Mouse (Mus musculus): ENCODE data around the gene Prkcz.
"Not testable (repeated sequence)": the region's sequence is repeated elsewhere in the genome, so short reads cannot be mapped to it uniquely, and the experiment has no call there.

Prkcz gene

DNA sequence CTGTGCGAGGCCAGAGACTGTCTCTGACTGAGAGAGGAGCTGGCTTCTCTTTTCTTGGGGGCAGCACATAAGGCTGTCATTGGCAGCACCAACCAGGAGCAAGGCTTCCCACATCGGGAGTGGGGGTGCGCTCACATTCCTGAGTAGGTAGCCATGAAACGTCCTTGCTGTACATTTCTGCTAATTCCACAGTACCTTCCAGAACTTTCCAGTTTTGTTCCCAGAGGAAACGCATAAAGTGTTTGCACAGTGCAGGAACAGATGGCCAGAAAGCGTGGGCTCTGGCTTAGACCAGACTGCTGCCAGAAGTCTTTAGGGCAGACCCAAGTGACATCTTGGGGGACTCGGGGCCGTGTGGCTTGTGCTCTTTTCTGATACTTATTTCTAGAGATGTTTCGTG, 77.6 kb downstream of the Prkcz start:
- DNase-seq (ENCODE audit: low read depth, low spot score) = peak; percentile 72

DNA sequence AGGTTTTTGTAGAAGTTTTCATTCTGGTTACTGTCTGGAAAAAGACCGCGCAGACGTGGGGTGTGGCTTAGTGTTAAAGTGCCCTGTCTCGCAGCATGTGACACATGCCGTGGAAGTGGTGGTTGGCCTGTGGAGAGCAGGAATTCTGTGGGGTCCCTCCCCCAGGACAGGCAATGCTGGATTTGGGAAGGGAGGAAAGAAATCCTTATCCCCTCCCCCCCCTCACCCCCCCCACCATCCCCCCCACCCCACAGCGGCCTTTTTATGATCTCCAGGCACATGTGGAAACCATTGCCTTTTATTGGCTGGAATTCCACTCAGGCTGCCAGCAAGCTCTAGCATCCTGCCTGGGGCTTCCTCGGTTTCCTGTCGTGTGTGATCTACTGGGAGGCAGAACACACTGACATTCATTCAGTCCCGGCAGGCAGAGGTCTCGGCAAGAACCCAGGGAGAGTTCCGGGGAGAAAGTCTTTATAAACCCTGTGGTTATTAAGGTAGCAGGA, 78.1 kb downstream of the Prkcz start:
- DNase-seq (ENCODE audit: low read depth, low spot score) = no peak

GRCm38 (mm10) chr4:155282231-155282630, 78.9 kb downstream of the Prkcz start:
- no peak for DNase-seq (ENCODE audit: low read depth, low spot score)

DNA sequence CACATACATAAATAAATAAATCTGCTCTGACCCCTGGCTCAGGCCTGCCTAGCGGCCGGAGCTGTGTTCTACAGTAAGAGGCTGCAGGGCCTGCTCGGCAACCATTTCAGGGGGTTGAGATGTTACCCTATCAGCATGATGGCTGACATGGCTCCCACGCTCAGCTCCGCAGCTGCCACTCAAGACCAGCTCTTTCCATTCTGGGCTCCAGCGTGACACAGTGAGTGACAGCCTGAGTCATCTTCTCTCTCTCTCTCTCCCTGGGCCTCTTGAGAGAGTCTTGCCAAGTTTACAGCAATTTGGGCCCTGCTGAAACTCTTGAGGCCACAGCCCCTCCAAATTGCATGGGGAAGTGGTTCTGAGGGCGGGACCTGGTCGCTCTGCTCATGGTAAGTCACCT, 79.5 kb downstream of the Prkcz start:
- peak; percentile 65 for DNase-seq (ENCODE audit: low read depth, low spot score)

DNA sequence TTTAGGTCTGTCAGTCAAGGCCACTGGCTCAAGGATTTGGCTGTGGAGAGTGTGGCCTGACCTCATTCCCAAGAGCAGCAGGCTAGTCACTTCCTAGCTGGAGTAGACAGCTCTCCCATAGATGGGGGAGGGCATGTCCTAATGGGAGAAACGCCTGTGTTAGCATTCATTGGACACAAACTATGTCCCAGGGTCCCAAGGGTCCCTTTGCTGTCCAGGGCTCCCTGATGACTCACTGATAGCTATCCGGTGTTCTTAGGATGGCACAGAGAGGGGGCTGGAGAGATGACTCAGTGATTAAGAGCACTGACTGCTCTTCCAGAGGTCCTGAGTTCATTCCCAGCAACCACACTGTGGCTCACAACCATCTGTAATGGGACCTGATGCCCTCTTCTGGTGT, 79.9 kb downstream of the Prkcz start:
- DNase-seq (ENCODE audit: low read depth, low spot score) = no peak

GRCm38 (mm10) chr4:155280768-155281121, 80.4 kb downstream of the Prkcz start:
- no peak for DNase-seq (ENCODE audit: low read depth, low spot score)

DNA sequence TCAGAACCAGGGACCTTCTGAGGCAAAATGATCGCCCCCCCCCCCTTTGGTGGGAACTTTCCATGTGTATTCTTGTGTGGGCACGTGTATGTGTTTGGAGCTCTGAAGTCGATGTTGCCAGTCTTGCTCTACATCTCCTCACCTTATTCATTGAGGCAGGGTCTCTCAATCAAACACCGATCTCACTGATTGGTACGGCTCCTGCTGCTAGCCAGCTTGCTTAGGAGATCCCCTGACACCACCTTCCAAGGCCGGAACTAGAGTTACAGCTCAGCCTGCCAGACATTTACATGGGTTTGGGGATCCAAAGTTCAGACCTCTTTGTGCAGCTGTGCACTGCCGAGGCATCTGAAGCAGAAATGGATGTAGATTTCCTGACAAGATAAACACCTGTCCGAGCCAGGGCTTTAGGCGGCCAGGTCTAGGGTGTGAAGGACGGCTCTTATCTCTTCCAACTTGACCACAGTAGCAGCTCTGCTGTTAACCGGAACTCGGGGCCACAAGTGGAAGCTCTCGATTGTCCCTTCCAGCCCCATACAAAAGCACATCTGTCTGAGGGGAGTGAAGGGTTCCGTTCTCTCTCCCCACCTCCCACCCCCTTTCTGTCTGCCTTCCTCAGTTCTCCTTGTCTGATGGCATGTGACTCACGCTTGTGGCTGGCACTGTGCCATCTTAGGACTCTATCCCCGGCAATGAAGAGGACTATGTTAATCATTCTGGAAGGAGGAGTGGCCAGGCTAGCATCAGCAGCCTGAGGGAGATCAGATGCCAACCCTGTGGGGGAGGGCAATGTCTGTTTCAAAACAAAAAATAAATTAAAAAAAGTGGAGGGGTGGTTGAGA, 81.0 kb downstream of the Prkcz start:
- peak; percentile 58 for DNase-seq (ENCODE audit: low read depth, low spot score)

GRCm38 (mm10) chr4:155279054-155279453, 82.1 kb downstream of the Prkcz start:
- no peak for DNase-seq (ENCODE audit: low read depth, low spot score)

- no peak for DNase-seq (ENCODE audit: low read depth, low spot score)
These were observed 83.2 kb downstream of the Prkcz start for GRCm38 (mm10) chr4:155277963-155278362.

DNA sequence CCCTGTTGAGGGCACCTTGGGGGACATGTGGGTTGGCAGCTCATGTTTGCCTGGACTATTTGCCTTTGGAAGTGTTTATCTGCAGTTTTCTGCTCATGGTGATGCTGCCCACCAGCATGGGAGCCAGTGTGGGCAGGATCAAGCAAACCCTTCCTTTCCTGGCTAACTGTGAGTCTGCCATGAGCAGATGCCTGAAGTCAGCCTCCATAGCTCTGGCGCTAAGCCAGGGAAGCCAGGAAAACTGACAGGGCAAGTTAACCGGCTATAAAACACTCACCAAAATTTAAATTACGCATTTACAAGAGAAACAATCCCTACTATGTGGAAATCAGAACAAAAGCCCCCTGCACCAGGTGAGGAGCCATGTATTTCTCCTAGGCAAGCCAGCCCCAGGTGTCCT, 86.3 kb downstream of the Prkcz start:
- no peak for DNase-seq (ENCODE audit: low read depth, low spot score)

- DNase-seq (ENCODE audit: low read depth, low spot score) = no peak
These were observed 86.7 kb downstream of the Prkcz start for GRCm38 (mm10) chr4:155274451-155274850.

- DNase-seq (ENCODE audit: low read depth, low spot score) = no peak
These were observed 92.8 kb downstream of the Prkcz start for GRCm38 (mm10) chr4:155268382-155268781.

- no peak for DNase-seq (ENCODE audit: low read depth, low spot score)
These were observed 93.5 kb downstream of the Prkcz start for GRCm38 (mm10) chr4:155267639-155268175.

GRCm38 (mm10) chr4:155267047-155267543, 94.1 kb downstream of the Prkcz start:
- no peak for DNase-seq (ENCODE audit: low read depth, low spot score)

DNA sequence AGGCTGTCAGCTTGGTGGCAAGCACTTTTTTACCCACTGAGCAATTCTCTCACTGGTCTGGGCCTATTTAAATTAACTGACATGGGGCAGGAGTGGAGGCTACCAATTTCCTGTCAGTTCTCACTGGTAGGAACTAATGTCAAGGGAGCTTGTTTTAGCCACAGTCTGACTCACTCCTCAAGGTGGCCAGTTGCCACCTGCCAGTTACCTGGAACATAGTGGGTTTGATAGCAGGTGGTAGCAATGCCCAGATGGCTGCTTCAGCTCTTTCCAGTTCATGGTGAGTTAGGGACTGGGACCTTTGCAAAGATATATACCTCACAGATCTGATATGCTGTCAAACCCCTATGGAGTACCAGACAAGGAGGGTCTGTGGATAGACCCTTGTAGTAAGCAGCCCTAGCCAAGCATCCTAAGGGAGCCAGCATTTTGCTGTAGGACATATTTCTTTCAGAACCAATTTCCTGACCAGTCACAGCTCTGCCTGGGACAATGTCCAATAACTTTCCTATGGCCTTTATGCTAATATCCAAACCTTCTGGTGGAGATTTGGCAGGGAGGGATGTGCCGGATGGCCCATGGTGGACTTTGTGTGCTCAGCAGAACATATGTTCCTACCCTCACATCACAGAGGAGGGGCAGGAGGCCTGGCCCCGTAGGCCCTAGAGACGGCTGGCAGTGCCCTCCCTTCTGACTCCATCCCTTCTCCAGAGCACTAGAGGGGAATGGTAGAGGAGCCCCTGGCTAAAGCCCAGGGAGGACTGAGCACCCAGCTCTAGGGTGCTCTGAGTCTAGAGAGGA, 96.4 kb downstream of the Prkcz start:
- DNase-seq (ENCODE audit: low read depth, low spot score) = no peak

DNA sequence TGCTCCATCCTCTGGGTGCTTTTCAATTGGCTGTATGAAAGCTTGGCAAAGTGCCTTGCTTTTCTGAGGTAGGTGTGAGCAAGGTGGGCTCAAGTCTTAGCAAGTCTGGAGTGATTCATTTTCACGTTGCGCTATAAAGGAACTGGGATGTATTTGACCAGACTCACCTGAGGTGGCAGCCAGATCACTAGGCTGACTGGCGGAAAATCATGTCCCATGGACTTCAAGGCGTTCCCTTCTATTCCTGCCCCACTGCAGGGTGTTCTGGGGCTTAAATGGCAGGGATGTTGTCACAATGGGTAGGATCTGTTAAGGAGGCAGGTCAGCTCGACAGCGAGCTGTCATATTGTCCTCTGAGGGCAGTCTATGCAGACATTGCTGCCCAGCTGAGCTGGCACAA, 108.9 kb downstream of the Prkcz start:
- no peak for DNase-seq (ENCODE audit: low read depth, low spot score)

GRCm38 (mm10) chr4:155251147-155251546, 110.0 kb downstream of the Prkcz start:
- no peak for DNase-seq (ENCODE audit: low read depth, low spot score)

- no peak for DNase-seq (ENCODE audit: low read depth, low spot score)
These were observed 110.6 kb downstream of the Prkcz start for GRCm38 (mm10) chr4:155250361-155251117.

GRCm38 (mm10) chr4:155249648-155250351, 111.4 kb downstream of the Prkcz start, which contains the start of gene Faap20:
Gene Faap20 (plus strand): TSS chr4:155249802.
- no peak for DNase-seq (ENCODE audit: low read depth, low spot score)

DNA sequence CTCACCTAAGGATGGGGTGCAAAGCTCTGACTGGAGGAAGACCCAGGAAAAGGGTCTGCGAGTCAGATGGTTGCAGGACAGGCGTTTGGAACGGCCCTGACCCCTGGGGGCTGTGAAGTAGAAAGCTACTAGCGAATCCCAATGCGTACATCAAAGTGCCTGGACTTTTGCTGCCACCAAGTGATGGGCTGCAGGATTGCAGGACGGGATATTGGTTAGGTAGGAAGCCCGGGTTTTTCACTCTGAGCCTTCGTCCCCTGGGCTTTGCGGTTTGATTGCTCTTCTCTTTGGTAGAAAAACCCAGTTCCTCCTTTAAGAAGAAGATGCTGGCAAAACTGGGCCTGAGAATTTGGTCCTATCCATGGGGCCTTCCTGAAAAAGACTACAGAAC, 111.9 kb downstream of the Prkcz start:
- DNase-seq (ENCODE audit: low read depth, low spot score) = peak; percentile 83

DNA sequence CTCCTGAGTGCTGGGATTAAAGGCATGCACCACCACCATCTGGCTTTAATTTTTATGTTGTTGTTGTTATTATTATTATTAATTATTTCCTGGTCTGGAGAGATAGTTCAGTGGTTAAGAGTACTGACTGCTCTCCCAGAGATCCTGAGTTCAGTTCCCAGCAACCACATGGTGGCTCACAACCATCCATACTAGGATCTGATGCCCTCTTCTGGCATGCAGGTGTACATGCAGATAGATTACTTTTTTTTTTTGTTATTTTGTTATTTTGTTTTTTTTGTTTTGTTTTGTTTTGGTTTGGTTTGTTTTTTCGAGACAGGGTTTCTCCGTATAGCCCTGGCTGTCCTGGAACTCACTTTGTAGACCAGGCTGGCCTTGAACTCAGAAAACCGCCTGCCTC, 113.1 kb downstream of the Prkcz start:
- not testable (repeated sequence) for DNase-seq (ENCODE audit: low read depth, low spot score)

Measured in telencephalon, adult 2 months (tissue).